Mouse (Mus musculus): ENCODE results near the gene 1700020A23Rik.

1700020A23Rik gene

GRCm38 (mm10) chr2:130404939-130405338 lies at the start of gene 1700020A23Rik, which contains the start of gene Gm28372:
TSS of gene 1700020A23Rik (plus strand) at chr2:130405259.
TSS of gene Gm28372 (plus strand) at chr2:130405239.
- no peak for TF ChIP-seq GATA4 (IDR thresholded peaks at IDR 0.05; ENCODE audit: insufficient replicate concordance, low read length)

- TF ChIP-seq GATA4 (IDR thresholded peaks at IDR 0.05; ENCODE audit: insufficient replicate concordance, low read length) = no peak
Observed at GRCm38 (mm10) chr2:130357551-130357950, 47.5 kb upstream of the 1700020A23Rik start.

- TF ChIP-seq GATA4 (IDR thresholded peaks at IDR 0.05; ENCODE audit: insufficient replicate concordance, low read length) = no peak
Observed at GRCm38 (mm10) chr2:130358852-130359251, 46.2 kb upstream of the 1700020A23Rik start.

- no peak for TF ChIP-seq GATA4 (IDR thresholded peaks at IDR 0.05; ENCODE audit: insufficient replicate concordance, low read length)
Observed at GRCm38 (mm10) chr2:130362511-130363026, 42.5 kb upstream of the 1700020A23Rik start.

- TF ChIP-seq GATA4 (IDR thresholded peaks at IDR 0.05; ENCODE audit: insufficient replicate concordance, low read length) = no peak
Observed at GRCm38 (mm10) chr2:130365211-130366094, 39.6 kb upstream of the 1700020A23Rik start.

- no peak for TF ChIP-seq GATA4 (IDR thresholded peaks at IDR 0.05; ENCODE audit: insufficient replicate concordance, low read length)
Observed at GRCm38 (mm10) chr2:130367386-130367785, 37.7 kb upstream of the 1700020A23Rik start.

GRCm38 (mm10) chr2:130374951-130375350 lies 30.1 kb upstream of the 1700020A23Rik start:
- TF ChIP-seq GATA4 (IDR thresholded peaks at IDR 0.05; ENCODE audit: insufficient replicate concordance, low read length) = no peak

GRCm38 (mm10) chr2:130383205-130383604 lies 21.9 kb upstream of the 1700020A23Rik start:
- TF ChIP-seq GATA4 (IDR thresholded peaks at IDR 0.05; ENCODE audit: insufficient replicate concordance, low read length) = no peak

GRCm38 (mm10) chr2:130383895-130384294 lies 21.2 kb upstream of the 1700020A23Rik start:
- no peak for TF ChIP-seq GATA4 (IDR thresholded peaks at IDR 0.05; ENCODE audit: insufficient replicate concordance, low read length)

GRCm38 (mm10) chr2:130386212-130386611 lies 18.8 kb upstream of the 1700020A23Rik start:
- TF ChIP-seq GATA4 (IDR thresholded peaks at IDR 0.05; ENCODE audit: insufficient replicate concordance, low read length) = no peak

- TF ChIP-seq GATA4 (IDR thresholded peaks at IDR 0.05; ENCODE audit: insufficient replicate concordance, low read length) = no peak
Observed at GRCm38 (mm10) chr2:130388796-130389195, 16.3 kb upstream of the 1700020A23Rik start.

GRCm38 (mm10) chr2:130390993-130391625 lies 13.9 kb upstream of the 1700020A23Rik start:
- no peak for TF ChIP-seq GATA4 (IDR thresholded peaks at IDR 0.05; ENCODE audit: insufficient replicate concordance, low read length)

GRCm38 (mm10) chr2:130392836-130393235 lies 12.2 kb upstream of the 1700020A23Rik start:
- TF ChIP-seq GATA4 (IDR thresholded peaks at IDR 0.05; ENCODE audit: insufficient replicate concordance, low read length) = no peak

- TF ChIP-seq GATA4 (IDR thresholded peaks at IDR 0.05; ENCODE audit: insufficient replicate concordance, low read length) = no peak
Observed at GRCm38 (mm10) chr2:130395696-130396095, 9.4 kb upstream of the 1700020A23Rik start.

- TF ChIP-seq GATA4 (IDR thresholded peaks at IDR 0.05; ENCODE audit: insufficient replicate concordance, low read length) = no peak
Observed at GRCm38 (mm10) chr2:130397186-130397985, 7.7 kb upstream of the 1700020A23Rik start, which contains the start of gene Cpxm1. TSS of gene Cpxm1 (minus strand) at chr2:130397574.

Data from liver, adult (tissue).